Mouse (Mus musculus) MEL (cell line): ENCODE measurements at regions not wholly inside any gene's neighbourhood (a gene's known extent, or its start where the extent isn't known, plus 50 kb on each side); places are given as distances from the start of the nearest gene placed in this dataset.
A peak's percentile ranks its signal among the peaks of the same experiment; 100 is the strongest.

Experiments used
- DNase-seq: peaks from one replicate; pipeline ENCODE4 v3.0.0; 2011; ENCODE audit warnings: low read depth, low spot score
- H3K27ac ChIP-seq: 2 replicates; pipeline ENCODE4 v1.5.1; 2012; ENCODE audit warnings: low read depth, mild to moderate bottlenecking, control low read depth, low read length, moderate library complexity; ENCODE audit not compliant: control insufficient read depth
- H3K27me3 ChIP-seq, 2 experiments: fragments of 150-350 bp in 1 of 2; sonication (generic) in 1 of 2; 2 replicates each; pipeline ENCODE4 v1.6.1; 2012; ENCODE audit warnings: low read length in 2 of 2, mild to moderate bottlenecking in 2 of 2, improper control_type of control experiment in 1 of 2, moderate library complexity in 1 of 2; ENCODE audit not compliant: insufficient read depth in 2 of 2, control insufficient read depth in 1 of 2
- H3K36me3 ChIP-seq, 2 experiments: 2 replicates each; pipeline ENCODE4 v1.6.1; 2012 to 2014; ENCODE audit warnings: low read length in 2 of 2, improper control_type of control experiment in 1 of 2, inconsistent platforms in 1 of 2, mild to moderate bottlenecking in 1 of 2; ENCODE audit not compliant: insufficient read depth in 2 of 2, control insufficient read depth in 1 of 2
- H3K4me1 ChIP-seq, 2 experiments: fragments of 150-350 bp in 1 of 2; sonication (generic) in 1 of 2; 2 replicates each; pipeline ENCODE4 v1.6.1; 2012; ENCODE audit warnings: low read length in 2 of 2, improper control_type of control experiment in 1 of 2, mild to moderate bottlenecking in 1 of 2; ENCODE audit not compliant: insufficient read depth in 2 of 2, control insufficient read depth in 1 of 2
- H3K4me3 ChIP-seq, 2 experiments: fragments of 150-350 bp in 1 of 2; sonication (generic) in 1 of 2; 2 replicates each; pipeline ENCODE4 v1.5.1; 2012; ENCODE audit warnings: low read depth in 2 of 2, low read length in 2 of 2, mild to moderate bottlenecking in 2 of 2, moderate library complexity in 2 of 2, control low read depth in 1 of 2, improper control_type of control experiment in 1 of 2; ENCODE audit not compliant: control insufficient read depth in 1 of 2, insufficient read depth in 1 of 2
- H3K79me2 ChIP-seq: 2 replicates; pipeline ENCODE4 v1.6.1; 2012; ENCODE audit warnings: mild to moderate bottlenecking, low read length, moderate library complexity; ENCODE audit not compliant: control insufficient read depth, poor library complexity, insufficient read depth
- H3K9ac ChIP-seq: 2 replicates; pipeline ENCODE4 v1.6.1; 2012; ENCODE audit warnings: low read depth, mild to moderate bottlenecking, control low read depth, low read length, moderate library complexity; ENCODE audit not compliant: control insufficient read depth, poor library complexity, severe bottlenecking
- H3K9me3 ChIP-seq: fragments of 150-350 bp; sonication (generic); replicated peaks from 2 replicates; pipeline ENCODE4 v1.6.1; 2012; ENCODE audit warnings: mild to moderate bottlenecking, low read length, improper control_type of control experiment, moderate library complexity; ENCODE audit not compliant: insufficient read depth
- BHLHE40 ChIP-seq: IDR thresholded peaks from 2 replicates; pipeline ENCODE4 v1.6.1; 2012; ENCODE audit warnings: low read depth, mild to moderate bottlenecking, inconsistent platforms, low read length, improper control_type of control experiment, borderline replicate concordance
- CHD1 ChIP-seq: IDR thresholded peaks from 2 replicates; pipeline ENCODE4 v1.6.1; 2012; ENCODE audit warnings: low read depth, mild to moderate bottlenecking, inconsistent platforms, low read length, improper control_type of control experiment
- CHD2 ChIP-seq: IDR thresholded peaks from 2 replicates; pipeline ENCODE4 v1.6.1; 2011; ENCODE audit warnings: low read length, improper control_type of control experiment
- CTCF ChIP-seq, 3 experiments: IDR thresholded peaks in 2 of 3; conservative IDR thresholded peaks in 1 of 3; 2 replicates each; pipeline ENCODE4 v1.5.1; 2011 to 2012; ENCODE audit warnings: low read length in 3 of 3, low read depth in 2 of 3, mild to moderate bottlenecking in 2 of 3, improper control_type of control experiment in 1 of 3, inconsistent platforms in 1 of 3, mixed read lengths in 1 of 3, moderate library complexity in 1 of 3; ENCODE audit not compliant: control insufficient read depth in 1 of 3, insufficient read depth in 1 of 3, poor library complexity in 1 of 3, severe bottlenecking in 1 of 3
- E2F4 ChIP-seq: IDR thresholded peaks from 2 replicates; pipeline ENCODE4 v1.6.1; 2011; ENCODE audit warnings: low read depth, low read length, improper control_type of control experiment, borderline replicate concordance
- EP300 ChIP-seq, 2 experiments: IDR thresholded peaks; 2 replicates each; pipeline ENCODE4 v1.6.1; 2011; ENCODE audit warnings: improper control_type of control experiment in 2 of 2, low read length in 2 of 2, low read depth in 1 of 2, mild to moderate bottlenecking in 1 of 2
- ETS1 ChIP-seq: IDR thresholded peaks from 2 replicates; pipeline ENCODE4 v1.6.1; 2012; ENCODE audit warnings: low read depth, mild to moderate bottlenecking, inconsistent platforms, low read length, improper control_type of control experiment, moderate library complexity
- GATA1 ChIP-seq: IDR thresholded peaks from 2 replicates; pipeline ENCODE4 v1.6.1; 2011; ENCODE audit warnings: low read depth, low read length, improper control_type of control experiment
- JUND ChIP-seq: IDR thresholded peaks from 2 replicates; pipeline ENCODE4 v1.6.1; 2011; ENCODE audit warnings: low read depth, mild to moderate bottlenecking, improper control_type of control experiment, low read length
- MAX ChIP-seq: IDR thresholded peaks from 2 replicates; pipeline ENCODE4 v1.6.1; 2011; ENCODE audit warnings: low read length, improper control_type of control experiment
- MXI1 ChIP-seq: IDR thresholded peaks from 2 replicates; pipeline ENCODE4 v1.6.1; 2011; ENCODE audit warnings: mild to moderate bottlenecking, low read depth, low read length, improper control_type of control experiment
- NELFE ChIP-seq: IDR thresholded peaks from 2 replicates; pipeline ENCODE4 v1.6.1; 2011; ENCODE audit warnings: low read depth, low read length, improper control_type of control experiment
- POLR2AphosphoS2 ChIP-seq: IDR thresholded peaks from 2 replicates; pipeline ENCODE4 v1.6.1; 2011; ENCODE audit warnings: low read length, improper control_type of control experiment
- POLR2AphosphoS5 ChIP-seq: IDR thresholded peaks from 2 replicates; pipeline ENCODE4 v1.6.1; 2012; ENCODE audit warnings: low read depth, borderline replicate concordance, mild to moderate bottlenecking, inconsistent platforms, low read length, moderate library complexity, mixed read lengths
- RCOR1 ChIP-seq: IDR thresholded peaks from 2 replicates; pipeline ENCODE4 v1.6.1; 2012; ENCODE audit warnings: low read depth, mild to moderate bottlenecking, inconsistent platforms, low read length, improper control_type of control experiment
- SIN3A ChIP-seq: IDR thresholded peaks from 2 replicates; pipeline ENCODE4 v1.6.1; 2012; ENCODE audit warnings: low read length, improper control_type of control experiment, inconsistent platforms
- SMC3 ChIP-seq: IDR thresholded peaks from 2 replicates; pipeline ENCODE4 v1.6.1; 2011; ENCODE audit warnings: low read depth, low read length, improper control_type of control experiment
- TAL1 ChIP-seq: IDR thresholded peaks from 2 replicates; pipeline ENCODE4 v1.6.1; 2012; ENCODE audit warnings: mild to moderate bottlenecking, inconsistent platforms, low read length, moderate library complexity, mixed read lengths
- TCF12 ChIP-seq: IDR thresholded peaks from 2 replicates; pipeline ENCODE4 v1.6.1; 2014; ENCODE audit warnings: low read depth, mild to moderate bottlenecking, inconsistent platforms, low read length, improper control_type of control experiment, moderate library complexity
- UBTF ChIP-seq: IDR thresholded peaks from 2 replicates; pipeline ENCODE4 v1.6.1; 2012; ENCODE audit warnings: low read depth, mild to moderate bottlenecking, inconsistent platforms, low read length, improper control_type of control experiment, moderate library complexity, borderline replicate concordance; ENCODE audit not compliant: insufficient read depth
- USF2 ChIP-seq, 2 experiments: IDR thresholded peaks; 2 replicates each; pipeline ENCODE4 v1.6.1; 2011 to 2012; ENCODE audit warnings: improper control_type of control experiment in 2 of 2, low read length in 2 of 2, borderline replicate concordance in 1 of 2, inconsistent platforms in 1 of 2, low read depth in 1 of 2, mild to moderate bottlenecking in 1 of 2; ENCODE audit not compliant: insufficient read depth in 1 of 2
- ZC3H11A ChIP-seq: IDR thresholded peaks from 2 replicates; pipeline ENCODE4 v1.6.1; 2012; ENCODE audit warnings: low read depth, mild to moderate bottlenecking, inconsistent platforms, low read length, improper control_type of control experiment
- ZNF384 ChIP-seq: IDR thresholded peaks from 2 replicates; pipeline ENCODE4 v1.6.1; 2012; ENCODE audit warnings: low read depth, mild to moderate bottlenecking, inconsistent platforms, low read length, improper control_type of control experiment

- no peak for DNase-seq
- Histone ChIP-seq H3K27me3 (no peaks in the 10 kb centered on the region), H3K27ac (no peak overlapping the region), H3K36me3 (peaks cover 0 to 8% of the 10 kb centered on the region in 2 experiments; a peak in 2 of 4 replicates), H3K9me3 (no peaks in the 10 kb centered on the region), H3K4me3 (no peak overlapping the region), H3K9ac (no peak overlapping the region), H3K79me2 (no peaks in the 10 kb centered on the region), H3K4me1 (peaks cover 4 to 7% of the 10 kb centered on the region in 2 experiments; a peak in 2 of 4 replicates)
- TF ChIP-seq ZC3H11A: no peak
- no peak for TF ChIP-seq TCF12
- no peak for TF ChIP-seq BHLHE40
- no peak for TF ChIP-seq ZNF384
- TF ChIP-seq CHD1: no peak
- no peak for TF ChIP-seq SMC3
- no peak for TF ChIP-seq MXI1
- TF ChIP-seq CHD2: no peak
- TF ChIP-seq POLR2AphosphoS2: no peak
- TF ChIP-seq TAL1: no peak
- TF ChIP-seq MAX: no peak
- no peak for TF ChIP-seq E2F4
- no peak for TF ChIP-seq RCOR1
- no peak for TF ChIP-seq CTCF (IDR thresholded peaks at IDR 0.05 in 2 of 3, conservative IDR thresholded peaks at IDR 0.05 in 1 of 3; ENCODE audit: control insufficient read depth in 1 of 3, insufficient read depth in 1 of 3, low read depth in 2 of 3, low read length in 3 of 3, poor library complexity in 1 of 3, severe bottlenecking in 1 of 3)
- TF ChIP-seq JUND: no peak
- TF ChIP-seq SIN3A: no peak
- no peak for TF ChIP-seq NELFE
- no peak for TF ChIP-seq POLR2AphosphoS5
Measured at GRCm38 (mm10) chr1:143881192-143881591, 104.1 kb downstream of the Uchl5 start.

- no peak overlapping the region for H3K9ac ChIP-seq
- no peaks in the 10 kb centered on the region for H3K79me2 ChIP-seq
- DNase-seq: peak; percentile 14
- no peaks in the 10 kb centered on the region for H3K9me3 ChIP-seq
- H3K4me1 ChIP-seq: peaks cover 4 to 7% of the 10 kb centered on the region in 2 experiments; a peak in 2 of 4 replicates
- H3K36me3 ChIP-seq: peaks cover 0 to 8% of the 10 kb centered on the region in 2 experiments; a peak in 2 of 4 replicates
- H3K27me3 ChIP-seq: no peaks in the 10 kb centered on the region
- TF ChIP-seq TAL1 (peak; percentile 11; the same call in 1 of the 2 replicates), CHD1 (no peak), TCF12 (peak; percentile 84), EP300 (IDR thresholded peaks at IDR 0.05; ENCODE audit: low read depth in 1 of 2, low read length in 2 of 2) (peak; percentile 62 to 73), ETS1 (peak; percentile 36; the same call in 1 of the 2 replicates), ZNF384 (peak; percentile 73), UBTF (no peak), USF2 (IDR thresholded peaks at IDR 0.05; ENCODE audit: borderline replicate concordance in 1 of 2, insufficient read depth in 1 of 2, low read depth in 1 of 2, low read length in 2 of 2) (no peak), GATA1 (peak; percentile 78)
- H3K27ac ChIP-seq: no peak overlapping the region
- no peak overlapping the region for H3K4me3 ChIP-seq
Measured at GRCm38 (mm10) chr1:143879622-143880021, 102.5 kb downstream of the Uchl5 start.
